Mouse (Mus musculus) T-helper 2 cell (primary cell): ENCODE measurements around the gene Tulp3.
"Not testable (repeated sequence)": the region's sequence is repeated elsewhere in the genome, so short reads cannot be mapped to it uniquely, and the experiment has no call there.

ENCODE experiments used
- in situ Hi-C: fragments of 300-600 bp; cut with MboI, MseI; formaldehyde crosslinking; loops from one replicate; pipeline ENCODE4 v1.15.1; 2025; ENCODE audit warnings: high pct_unique_total_duplicates

The Tulp3 gene

GRCm38 (mm10) chr6:128361901-128362300 is 6.2 kb upstream of the Tulp3 start:
- in situ Hi-C loops: no loop called here

DNA sequence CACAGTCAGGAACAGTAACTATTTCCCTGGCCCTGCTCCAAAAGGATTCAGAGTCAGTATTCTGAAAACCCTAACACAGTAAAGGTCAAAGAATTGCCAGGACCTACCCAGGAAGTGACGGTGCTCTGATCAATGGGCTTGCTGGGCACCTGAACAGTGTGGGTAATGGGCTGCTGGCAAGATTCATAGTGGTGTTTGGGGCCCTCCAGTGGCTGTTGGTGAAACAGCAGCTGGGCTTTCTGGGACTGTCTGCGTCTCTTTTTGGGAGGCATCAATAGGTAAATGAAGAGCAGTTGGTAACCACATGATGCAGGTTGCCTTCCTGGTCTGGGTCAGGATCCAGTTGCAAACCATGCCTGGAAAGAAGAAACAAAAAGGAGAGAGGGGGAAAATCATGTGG is 3.3 kb upstream of the Tulp3 start:
- in situ Hi-C loops: loop anchor here (5.0 kb wide), 1 partner anchor 37 kb away; no protein-coding TSS in a partner anchor

DNA sequence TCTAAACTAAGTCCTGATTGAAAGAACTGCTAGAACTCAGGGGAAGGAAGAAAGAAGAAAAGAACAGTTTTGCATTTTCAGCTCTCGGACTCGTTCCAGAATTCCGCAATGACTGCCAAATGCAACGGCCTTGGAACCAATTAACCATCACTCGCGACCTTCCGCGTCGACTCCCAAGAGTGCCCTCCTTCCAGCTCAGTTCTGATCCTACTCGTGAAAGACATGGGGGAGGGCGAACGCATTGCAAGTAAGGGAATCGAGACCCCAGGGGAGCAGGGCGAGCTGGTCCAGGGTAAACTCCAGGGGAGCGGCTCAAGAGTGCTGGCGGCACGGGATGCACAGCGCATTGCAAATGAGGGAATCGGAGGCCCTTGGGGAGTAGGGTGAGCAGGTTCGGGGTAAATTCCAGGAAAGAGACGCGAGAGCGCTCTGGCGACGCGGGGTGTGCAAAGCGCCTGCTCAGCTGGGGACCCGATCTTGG is 410 bp downstream of the Tulp3 start:
- in situ Hi-C loops: loop anchor here (5.0 kb wide), 1 partner anchor 33 kb away; no protein-coding TSS in a partner anchor

DNA sequence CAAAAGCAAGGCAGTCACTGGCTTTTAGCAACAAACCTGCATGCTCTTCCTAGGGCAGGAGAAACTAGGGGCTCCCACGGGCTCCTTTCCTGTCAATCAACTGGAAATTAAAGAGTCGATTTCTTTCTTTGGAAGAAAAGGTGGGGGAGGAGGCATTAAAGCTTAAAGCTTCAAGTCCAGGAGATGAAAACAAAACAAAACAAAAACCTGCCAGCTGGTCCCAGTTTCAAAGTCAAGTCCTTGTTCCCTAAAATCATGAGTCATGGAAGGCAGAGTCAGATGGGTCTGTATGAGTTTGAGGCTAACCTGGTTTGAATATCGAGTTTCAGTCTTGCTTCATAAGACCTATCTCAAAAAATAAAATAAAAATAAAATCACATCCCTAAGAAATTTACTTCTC is 1.5 kb downstream of the Tulp3 start:
- in situ Hi-C loops: no loop called here

DNA sequence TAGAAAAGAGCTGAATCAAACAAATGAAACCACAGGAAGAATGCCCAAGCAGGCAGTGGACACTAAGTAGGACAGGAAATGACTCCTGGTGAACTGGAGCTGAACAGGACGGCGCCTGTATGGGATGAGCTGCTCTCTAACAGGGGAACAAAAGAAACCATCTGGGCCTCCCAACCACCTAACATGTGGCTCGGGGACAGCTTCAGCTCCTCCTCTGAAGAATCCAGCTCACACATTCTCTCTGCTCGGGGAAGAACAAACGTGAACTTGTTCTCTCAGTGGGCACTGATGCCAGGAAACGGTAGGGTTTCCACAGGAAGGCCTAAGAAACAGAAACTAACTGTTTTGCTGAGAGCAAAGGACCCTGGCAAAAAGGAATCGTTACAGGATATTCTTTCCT is 5.9 kb downstream of the Tulp3 start:
- in situ Hi-C loops: no loop called here

DNA sequence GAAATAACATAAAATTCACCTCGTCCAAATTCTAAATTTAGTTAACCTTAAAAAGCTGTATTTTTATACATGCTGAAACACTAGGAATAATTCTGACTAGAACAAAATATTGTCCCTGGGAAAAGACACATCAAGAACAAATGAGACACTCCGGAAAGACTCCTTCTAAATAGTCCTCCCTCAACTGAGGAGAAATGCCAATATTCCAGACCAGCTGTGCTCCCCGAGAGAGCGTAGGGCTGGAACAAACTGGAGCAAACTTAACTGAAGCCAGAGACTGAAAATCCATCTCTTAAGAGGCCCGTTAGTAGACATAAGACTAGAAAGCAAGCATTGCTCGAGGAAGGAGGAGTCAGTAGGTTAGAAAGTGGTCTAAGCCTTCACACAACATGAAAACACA is 8.9 kb downstream of the Tulp3 start:
- in situ Hi-C loops: no loop called here

- in situ Hi-C loops: no loop called here
These were observed 10.0 kb downstream of the Tulp3 start for GRCm38 (mm10) chr6:128345623-128346022.

DNA sequence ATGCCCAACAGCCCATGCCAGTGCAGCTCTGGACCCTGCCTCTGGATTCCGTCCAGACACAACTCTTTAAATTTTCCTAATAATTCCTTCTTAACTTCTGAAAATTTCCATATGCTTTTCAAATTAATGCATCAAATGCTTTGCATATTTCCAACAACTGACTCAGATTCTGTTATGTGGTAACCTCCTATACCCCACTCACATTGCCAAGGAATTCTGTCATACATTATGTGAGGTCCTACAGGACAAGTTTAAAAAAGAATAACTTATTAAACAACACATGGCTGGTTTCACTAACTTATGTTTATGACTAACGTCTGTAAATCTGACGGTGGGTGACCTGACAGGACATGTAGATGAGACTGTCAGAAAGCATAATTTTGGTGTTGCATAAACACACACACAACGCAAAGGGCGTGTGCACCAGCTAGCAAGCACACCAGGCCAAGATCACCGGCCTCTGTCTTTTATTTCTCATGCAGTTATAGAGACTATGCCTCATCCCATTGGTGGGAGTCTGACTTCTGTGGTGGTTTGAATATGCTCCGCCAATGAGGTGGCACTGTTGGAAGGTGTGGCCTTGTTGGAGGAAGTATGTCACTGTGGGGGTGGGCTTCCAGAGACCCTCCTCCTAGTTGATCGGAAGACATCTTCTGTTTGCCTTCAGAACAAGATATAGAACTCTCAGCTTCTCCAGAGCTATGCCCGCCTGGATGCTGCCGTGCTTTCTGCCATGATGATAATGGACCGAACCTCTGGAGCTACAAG is 13.5 kb downstream of the Tulp3 start:
- in situ Hi-C loops: no loop called here

DNA sequence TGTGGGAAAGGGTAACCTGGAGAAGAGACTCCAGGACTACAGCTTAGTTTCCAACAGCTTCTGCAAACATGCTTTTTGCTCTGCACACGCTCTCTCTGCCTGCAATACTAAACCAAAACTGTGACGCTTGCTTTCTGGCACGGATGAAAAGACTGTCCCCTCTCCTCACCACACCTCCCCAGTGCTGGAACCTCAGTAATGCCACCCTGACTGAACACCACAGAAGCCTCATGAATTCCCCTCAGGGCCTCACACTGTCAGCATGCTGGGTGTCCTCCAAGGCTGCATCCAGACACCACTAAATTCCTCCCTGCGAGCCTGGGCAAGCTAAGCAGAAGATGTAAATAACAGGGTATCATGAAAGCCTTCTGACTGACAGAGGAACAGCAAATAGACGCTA is 16.8 kb downstream of the Tulp3 start:
- in situ Hi-C loops: no loop called here

DNA sequence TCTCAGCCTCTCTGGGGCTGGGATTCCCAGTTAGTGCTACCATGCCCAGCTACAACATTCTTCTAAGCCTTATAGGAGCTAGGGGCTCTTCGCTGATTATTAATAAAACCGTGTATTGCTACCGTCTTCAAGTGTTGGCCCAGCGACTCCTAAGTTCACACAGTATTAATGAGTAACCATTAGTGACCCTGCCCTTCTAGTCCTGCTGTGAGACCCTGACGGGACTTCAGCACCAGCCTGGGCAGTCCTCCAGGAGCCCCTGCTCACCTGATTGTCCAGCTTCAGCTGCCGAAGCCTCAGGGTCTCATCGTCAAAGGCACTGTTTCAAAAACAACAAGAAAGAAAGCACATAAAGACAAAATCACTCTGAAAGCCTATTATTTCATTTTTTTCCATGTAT is 18.2 kb downstream of the Tulp3 start:
- in situ Hi-C loops: no loop called here

DNA sequence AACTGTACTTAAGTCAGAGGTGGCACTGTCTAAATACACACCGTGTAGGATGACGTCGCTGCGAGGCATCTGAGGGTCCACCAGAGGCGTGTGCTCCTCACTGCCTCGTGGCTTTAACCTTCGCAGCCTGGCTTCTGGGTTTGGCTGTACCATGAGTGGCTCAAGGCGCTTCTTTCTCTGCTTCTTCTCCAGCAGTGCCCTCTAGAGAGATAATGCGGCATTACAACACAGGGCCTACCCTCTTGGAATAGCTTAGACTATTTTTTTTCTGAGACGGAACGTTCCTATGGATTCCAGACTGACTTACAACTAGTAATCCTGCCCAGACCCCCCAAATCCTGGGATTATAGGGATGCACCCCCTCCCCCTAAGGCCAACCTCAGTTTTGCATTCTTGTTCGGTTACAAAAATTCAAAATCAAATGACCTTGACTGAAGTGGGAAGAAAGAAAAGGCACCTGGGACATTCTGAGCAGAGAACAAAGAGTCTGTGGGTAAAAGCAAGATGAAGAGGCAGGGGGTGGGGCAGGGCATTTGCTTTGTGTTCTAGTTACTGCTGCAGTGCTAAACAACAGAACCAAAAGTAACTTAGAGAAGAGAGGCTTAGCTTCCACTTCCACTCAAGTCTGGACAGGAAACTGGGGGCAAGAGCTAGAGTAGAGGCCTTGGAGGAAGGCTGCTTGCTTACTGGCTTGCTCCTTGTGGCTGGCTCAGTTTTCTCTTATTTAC is 21.1 kb downstream of the Tulp3 start:
- in situ Hi-C loops: no loop called here

DNA sequence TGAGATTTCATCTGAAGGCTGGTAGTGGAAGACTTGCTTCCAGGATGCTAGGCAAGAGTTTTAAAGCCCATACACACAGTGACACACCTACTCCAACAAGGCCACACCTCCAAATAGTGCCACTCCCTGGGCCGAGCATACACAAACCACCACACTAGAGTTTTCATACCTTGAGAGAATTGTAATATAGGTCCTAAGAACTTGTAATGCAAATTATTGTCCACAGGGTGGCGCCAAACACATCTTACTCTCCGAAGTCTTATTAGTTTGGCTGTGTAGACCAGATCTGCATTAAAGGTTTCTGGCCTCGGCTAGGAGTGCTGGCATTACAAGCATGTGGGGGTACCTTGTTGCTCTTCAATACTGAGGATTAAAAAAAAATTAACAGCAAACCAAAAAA is 37.3 kb downstream of the Tulp3 start:
- in situ Hi-C loops: no loop called here

DNA sequence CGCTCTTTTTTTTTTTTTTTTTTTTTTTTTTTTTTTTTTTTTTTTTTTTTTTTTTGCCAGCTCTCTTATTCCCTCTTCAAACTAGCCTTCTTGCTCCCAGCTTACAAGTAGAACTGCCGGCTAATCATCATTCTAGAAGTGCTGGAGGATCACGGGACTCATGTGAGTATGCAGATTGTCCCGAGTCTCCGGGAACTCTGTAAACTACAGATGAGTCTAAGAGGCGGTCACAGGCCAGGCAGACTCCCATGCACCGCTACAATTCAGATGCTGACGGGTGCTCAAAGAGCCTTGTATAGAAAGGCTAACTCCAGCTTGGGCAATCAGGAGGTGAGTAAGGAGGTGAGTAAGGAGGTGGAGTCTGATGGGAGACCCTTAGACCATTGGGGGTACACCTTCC is 40.1 kb downstream of the Tulp3 start:
- in situ Hi-C loops: no loop called here

DNA sequence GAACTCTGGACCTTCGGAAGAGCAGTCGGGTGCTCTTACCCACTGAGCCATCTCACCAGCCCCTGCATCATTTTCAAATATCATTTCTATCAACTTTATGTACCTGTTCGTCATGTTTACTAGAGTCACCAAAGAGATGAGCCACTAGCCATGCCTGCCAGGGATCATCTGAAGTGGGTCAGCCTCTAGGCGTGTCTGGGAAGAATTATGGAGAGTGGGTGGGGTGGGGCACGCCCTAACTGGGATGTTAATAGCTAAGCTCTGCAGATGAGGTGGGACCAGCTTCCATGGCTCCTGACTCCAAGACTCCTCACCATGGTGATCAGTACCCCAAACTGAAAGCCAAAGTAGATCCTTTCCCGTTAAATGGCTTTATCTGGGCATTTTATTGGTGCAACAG is 40.9 kb downstream of the Tulp3 start:
- in situ Hi-C loops: no loop called here

- in situ Hi-C loops: no loop called here
These were observed 47.3 kb downstream of the Tulp3 start for GRCm38 (mm10) chr6:128308311-128308710.

- in situ Hi-C loops: no loop called here
These were observed 50.9 kb downstream of the Tulp3 start for GRCm38 (mm10) chr6:128304801-128305200.

- in situ Hi-C loops: not testable (repeated sequence)
These were observed 53.0 kb downstream of the Tulp3 start for GRCm38 (mm10) chr6:128302640-128303039.

GRCm38 (mm10) chr6:128301891-128302290 is 53.8 kb downstream of the Tulp3 start:
- in situ Hi-C loops: no loop called here

DNA sequence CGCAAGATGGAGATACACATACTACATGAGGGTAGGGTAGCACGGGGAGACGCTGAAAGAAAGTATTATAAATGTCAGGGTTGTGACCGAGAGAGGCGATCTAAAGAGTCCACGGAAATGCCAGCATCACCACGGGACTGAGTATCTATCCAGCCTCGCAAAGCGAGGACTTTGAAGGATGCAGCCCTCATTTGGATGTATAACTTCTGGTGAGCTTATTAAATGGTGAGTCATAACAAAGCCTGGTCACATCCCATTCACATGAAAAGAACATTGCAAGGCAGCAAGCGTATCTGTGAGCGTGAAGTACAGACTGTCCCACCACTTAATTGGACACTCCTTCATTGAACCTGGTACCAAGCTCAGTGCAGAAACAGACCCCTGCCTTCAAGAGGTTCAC is 54.2 kb downstream of the Tulp3 start:
- in situ Hi-C loops: no loop called here

DNA sequence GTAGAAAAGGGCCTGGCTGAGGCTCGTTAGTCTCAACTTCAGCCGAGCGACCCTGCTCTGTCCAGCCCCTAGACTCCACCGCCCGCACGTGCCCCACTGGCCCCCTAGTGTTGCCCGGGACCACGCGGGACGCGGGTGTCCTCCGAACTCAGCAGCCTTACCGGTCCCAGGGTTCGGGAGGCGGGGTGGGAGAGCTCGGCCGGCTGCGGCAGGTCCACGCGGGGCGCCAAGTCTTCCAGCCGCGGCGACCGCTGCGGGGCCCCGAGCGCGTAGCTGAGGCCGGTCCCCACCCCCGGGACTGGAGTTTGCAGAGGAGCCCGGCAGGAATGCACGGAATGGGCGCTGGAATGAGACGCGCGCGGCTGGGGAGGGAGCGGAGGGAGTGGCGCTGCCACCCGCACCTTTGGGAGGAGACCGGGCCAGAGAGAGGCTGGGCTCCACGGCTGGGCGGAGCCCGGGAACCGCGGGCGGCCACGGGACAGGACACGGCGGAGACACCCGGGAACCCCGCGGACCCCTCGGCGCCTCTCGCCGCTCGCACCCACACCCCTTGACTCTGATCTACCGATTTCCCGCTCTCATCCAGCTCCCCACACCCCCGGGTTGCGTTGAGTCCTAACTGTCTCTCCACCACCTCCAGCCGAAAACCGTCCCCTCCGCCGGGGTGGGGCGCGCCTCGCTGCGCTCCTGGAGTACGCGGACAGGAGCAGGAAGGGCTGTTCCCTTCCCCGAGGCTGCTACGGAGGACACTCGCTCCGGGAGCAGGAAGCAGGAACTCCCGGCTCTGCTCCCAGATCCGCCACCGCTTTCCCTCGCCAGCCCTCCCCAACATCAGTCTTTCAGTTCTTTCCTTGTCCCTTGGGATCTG is 55.3 kb downstream of the Tulp3 start, which contains the start of gene Tead4:
Tead4 (minus strand) TSS at position 690 of the 868 bp plus-strand sequence.
- in situ Hi-C loops: no loop called here

DNA sequence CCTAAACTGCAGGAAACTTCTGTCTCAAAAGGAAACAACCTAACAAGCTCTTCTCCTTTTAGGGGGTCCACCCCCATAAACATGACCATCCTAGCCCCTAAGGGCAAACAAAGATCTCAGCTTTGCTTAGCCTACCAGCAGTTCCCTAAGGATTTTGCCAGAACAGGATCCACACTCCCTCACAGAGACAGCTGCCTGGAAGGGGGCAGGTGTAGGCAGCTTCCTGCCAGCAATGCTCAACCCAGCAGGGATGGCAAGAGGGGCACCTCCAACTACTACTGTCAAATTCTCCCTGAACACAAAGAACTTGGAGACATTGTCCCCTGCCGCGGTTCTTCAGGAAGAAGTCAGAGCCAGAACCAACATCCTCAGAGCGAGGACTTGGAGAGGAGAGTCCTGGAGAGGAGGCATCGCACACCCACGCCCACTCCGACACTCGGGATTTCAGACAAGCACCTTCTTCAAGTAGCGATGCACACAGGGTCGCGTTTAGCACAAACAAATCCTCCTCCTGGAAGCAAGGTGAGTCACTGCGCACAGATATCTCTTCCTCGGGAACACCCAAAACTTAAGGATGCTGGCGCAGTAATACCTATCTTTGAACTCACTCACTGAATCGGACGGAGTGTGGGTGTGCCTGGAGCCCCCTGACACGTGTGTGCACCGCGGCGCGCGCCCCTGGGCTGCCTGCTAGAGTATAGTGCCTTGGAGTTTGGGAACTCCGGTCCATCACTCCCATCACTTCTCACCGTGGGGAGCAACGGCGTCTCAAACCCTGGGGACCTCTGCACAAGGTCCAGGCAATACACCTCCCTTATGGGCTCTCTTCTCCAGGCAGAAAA is 56.1 kb downstream of the Tulp3 start:
- in situ Hi-C loops: no loop called here
